Mouse (Mus musculus): ENCODE measurements around the gene Adam1a.
A peak's percentile ranks its signal among the peaks of the same experiment; 100 is the strongest.

Adam1a gene

GRCm38 (mm10) chr5:121544910-121545792, at the start of gene Adam1a, which contains the start of gene Gm42878:
Gene Adam1a, minus strand, starts transcription at chr5:121545482.
Gene Gm42878, minus strand, starts transcription at chr5:121545482.
- no peak for DNase-seq (ENCODE audit: low spot score)

GRCm38 (mm10) chr5:121594714-121595313, 49.5 kb upstream of the Adam1a start:
- DNase-seq (ENCODE audit: low spot score), result no peak

GRCm38 (mm10) chr5:121593451-121594401, 48.4 kb upstream of the Adam1a start, which contains the start of gene Aldh2:
Gene Aldh2, minus strand, starts transcription at chr5:121593824.
- peak; percentile 81 for DNase-seq (ENCODE audit: low spot score)

GRCm38 (mm10) chr5:121592816-121593407, 47.6 kb upstream of the Adam1a start:
- DNase-seq (ENCODE audit: low spot score), result no peak

DNA sequence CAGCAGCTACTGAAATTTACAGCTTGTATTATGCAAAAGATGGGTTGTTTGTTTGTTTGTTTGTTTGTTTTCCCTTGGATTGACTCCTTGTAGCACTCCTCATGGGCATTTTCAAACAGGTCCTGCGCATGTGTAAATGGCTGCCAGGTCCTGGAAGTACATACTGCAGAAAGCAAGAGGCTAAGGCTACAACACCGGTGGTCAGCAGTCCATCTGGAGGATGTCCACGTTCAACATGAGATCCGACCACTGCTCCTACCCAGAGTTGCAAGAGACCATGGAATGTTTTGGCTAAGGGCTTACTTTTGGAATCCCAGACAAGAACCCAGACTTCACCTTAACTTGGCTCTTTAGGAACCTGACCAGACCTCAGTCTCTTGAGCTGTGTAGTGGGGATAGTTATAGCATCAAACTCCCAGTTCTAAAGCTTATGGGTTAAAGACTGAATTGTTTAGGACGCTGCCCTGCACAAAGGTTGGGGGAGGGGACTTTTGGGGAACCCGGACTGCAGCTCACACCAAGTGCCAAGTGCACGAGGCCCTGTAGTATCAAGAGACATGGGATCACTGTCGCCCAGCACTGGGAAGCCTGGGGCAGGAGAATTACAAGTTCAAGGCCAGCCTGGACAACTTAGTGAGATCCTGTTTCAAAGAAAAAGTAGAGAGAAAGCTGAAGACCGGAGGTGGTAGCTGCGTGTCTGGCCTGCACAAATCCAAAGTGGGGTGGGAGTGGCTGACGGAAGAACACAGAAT, 47.0 kb upstream of the Adam1a start:
- no peak for DNase-seq (ENCODE audit: low spot score)

DNA sequence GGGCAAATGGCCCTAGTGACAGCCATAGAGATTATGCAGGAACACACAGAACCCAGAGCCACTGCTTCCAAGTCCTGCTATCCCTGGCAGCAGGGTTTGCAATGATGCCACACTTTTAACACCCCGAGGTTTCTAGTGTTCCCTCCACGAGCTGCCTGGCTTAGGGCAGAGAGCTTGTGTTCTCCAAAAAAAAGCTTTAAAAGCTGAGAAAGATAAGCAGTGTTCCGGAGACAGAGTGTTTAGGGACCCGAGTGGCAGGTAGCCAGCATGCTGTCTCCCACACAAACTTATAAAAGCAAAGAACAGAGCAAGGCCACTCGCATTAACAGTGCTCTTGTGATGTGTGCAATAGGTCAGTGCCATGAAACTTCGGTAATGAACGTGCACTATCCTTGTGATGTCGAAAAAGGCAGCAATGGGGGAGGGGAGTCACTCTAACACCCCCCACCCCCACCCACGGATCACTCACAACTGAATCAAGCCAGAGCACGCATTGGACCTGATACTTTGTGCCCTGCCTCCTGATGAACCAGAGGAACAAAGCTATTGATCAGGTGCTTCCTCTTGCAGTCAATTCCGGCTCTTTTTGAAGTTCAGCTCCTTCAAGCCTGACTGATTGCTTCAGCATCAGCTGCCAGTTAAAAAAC, 46.3 kb upstream of the Adam1a start:
- no peak for DNase-seq (ENCODE audit: low spot score)

- no peak for DNase-seq (ENCODE audit: low spot score)
Observed at GRCm38 (mm10) chr5:121589928-121590327, 44.6 kb upstream of the Adam1a start.

GRCm38 (mm10) chr5:121586400-121587039, 41.2 kb upstream of the Adam1a start:
- peak; percentile 66 for DNase-seq (ENCODE audit: low spot score)

GRCm38 (mm10) chr5:121585699-121586098, 40.4 kb upstream of the Adam1a start:
- DNase-seq (ENCODE audit: low spot score), result no peak

DNA sequence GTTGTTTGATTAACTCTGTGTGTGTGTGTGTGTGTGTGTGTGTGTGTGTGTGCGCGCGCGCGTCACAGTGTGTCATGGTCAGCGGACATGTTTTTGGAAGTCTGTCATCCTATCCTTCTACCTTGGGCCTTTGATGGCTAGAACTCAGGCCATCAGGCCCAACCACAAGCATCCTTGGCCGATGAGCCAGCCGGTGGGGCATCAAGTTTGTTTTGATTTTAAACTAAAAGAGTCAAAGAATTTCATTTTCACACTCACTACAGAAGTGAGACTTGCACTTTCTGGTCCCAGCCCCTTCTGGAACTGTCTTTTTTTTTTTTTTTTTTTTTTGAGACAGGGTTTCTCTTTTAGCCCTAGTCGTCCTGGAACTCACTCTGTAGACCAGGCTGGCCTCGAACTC, 39.7 kb upstream of the Adam1a start:
- DNase-seq (ENCODE audit: low spot score), result no peak

DNA sequence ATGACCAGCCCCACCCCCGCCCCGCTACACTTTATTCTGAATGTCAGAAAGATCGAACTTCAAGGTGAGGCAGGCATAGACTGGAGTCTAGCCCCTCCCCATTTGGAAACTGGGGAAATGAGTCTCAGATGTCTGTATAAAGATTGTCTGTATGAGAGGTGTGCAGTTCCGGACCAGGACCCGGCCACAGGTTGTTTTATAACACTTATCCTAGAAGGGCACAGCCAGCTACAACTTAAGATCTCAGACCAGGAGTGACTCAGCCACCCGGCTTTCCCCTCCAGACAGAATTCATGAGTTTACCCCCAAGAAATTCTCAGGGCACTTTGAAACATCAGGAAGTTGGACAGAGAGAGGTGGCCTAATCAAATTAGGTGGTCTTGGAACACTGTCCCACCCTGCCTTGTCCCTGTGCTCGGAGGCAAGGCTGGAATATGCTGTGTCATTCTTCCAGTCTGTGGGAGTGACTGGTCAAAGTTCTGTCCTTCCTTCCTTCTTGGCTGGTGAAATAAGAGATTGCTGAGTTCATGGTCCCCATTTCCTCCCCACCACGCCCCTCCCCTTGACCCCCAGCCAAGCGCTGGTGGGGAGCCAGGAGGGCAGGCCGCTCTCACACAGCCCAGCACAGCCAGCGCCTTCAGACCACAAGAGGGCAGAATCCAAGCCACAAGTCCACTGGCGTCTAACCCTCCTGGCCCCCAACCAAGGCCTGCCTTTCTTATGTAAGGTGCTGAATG, 38.7 kb upstream of the Adam1a start:
- peak; percentile 83 for DNase-seq (ENCODE audit: low spot score)

- no peak for DNase-seq (ENCODE audit: low spot score)
Observed at GRCm38 (mm10) chr5:121581945-121582344, 36.7 kb upstream of the Adam1a start.

GRCm38 (mm10) chr5:121576927-121577488, 31.7 kb upstream of the Adam1a start:
- DNase-seq (ENCODE audit: low spot score), result no peak

DNA sequence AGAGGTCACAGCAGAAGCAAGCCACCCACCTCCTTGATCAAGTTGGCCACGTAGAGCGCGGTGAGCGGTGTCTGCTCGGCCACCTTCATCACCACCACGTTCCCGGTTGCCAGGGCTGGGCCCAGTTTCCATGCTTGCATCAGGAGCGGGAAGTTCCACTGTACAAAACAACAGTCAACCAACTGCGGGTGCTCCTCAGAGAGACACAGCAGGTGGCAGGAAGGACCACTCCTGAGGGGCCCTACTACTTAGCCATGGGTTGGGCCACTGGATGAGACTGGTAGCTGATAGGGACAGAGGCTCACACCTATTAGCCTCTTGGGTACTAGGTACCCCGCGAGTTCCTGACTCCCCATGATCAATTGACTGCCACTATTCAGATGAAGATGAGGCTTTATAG, 30.6 kb upstream of the Adam1a start:
- DNase-seq (ENCODE audit: low spot score), result no peak

GRCm38 (mm10) chr5:121574145-121574544, 28.9 kb upstream of the Adam1a start:
- DNase-seq (ENCODE audit: low spot score), result no peak

DNA sequence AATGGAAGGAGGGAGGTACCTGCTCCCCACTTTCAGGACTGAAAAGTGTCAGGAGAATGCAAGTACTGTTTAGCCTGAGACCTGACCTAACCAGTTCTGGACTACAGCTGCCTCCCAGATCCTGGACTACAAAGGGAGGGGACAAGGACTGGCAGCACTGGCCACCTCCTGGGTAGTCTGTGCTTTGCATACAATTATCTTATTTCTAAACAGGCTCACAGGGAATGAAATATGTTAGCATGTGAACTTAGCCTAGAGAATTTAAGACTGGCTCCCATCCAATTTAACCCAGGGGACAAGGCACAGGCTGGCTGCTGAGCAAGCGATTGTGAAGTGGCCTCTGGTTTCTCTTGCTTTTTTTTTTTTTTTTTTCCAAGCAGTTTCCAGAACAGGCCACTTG, 25.5 kb upstream of the Adam1a start:
- DNase-seq (ENCODE audit: low spot score), result no peak

GRCm38 (mm10) chr5:121569881-121570420, 24.7 kb upstream of the Adam1a start:
- DNase-seq (ENCODE audit: low spot score), result no peak

- DNase-seq (ENCODE audit: low spot score), result no peak
Observed at GRCm38 (mm10) chr5:121566035-121566681, 20.9 kb upstream of the Adam1a start.
